Mouse (Mus musculus): ENCODE measurements around the gene Tnfrsf9. TPM values are rescaled to one million over a fixed set of nuclear protein-coding genes. Genes with fewer than 3 reads are reported as not detected.

The Tnfrsf9 gene
- total and polyA plus RNA-seq, 2 experiments from 2014 or later = 0.25 TPM; not detected in 1

- Histone ChIP-seq H3K9me3 (ENCODE audit: low read length) (no peaks in the 10 kb centered on the region), H3K9ac (replicated peaks; ENCODE audit: low read length, poor library complexity, severe bottlenecking) (no peak overlapping the region), H3K27ac (ENCODE audit: low read depth, low read length) (no peak overlapping the region), H3K4me3 (ENCODE audit: low read depth, low read length) (no peak overlapping the region), H3K27me3 (ENCODE audit: insufficient read depth, low read length) (no peaks in the 10 kb centered on the region), H3K36me3 (ENCODE audit: insufficient read depth, low read length) (no peaks in the 10 kb centered on the region), H3K4me1 (ENCODE audit: insufficient read depth, low read length) (no peaks in the 10 kb centered on the region), H3K4me2 (ENCODE audit: low read depth, low read length, poor library complexity, severe bottlenecking) (no peak overlapping the region)
- WGBS = 92% methylated on average over 21 of the region's 21 CpGs
- no peak for ATAC-seq (ENCODE audit: low FRiP score)
- no peak for DNase-seq (ENCODE audit: low spot score)
- TF ChIP-seq CTCF (IDR thresholded peaks at IDR 0.05) = no peak; the same call in 1 of the 2 replicates
Observed at GRCm38 (mm10) chr4:150978156-150978910, 64.0 kb downstream of the Tnfrsf9 start.

- no peaks in the 10 kb centered on the region for H3K27me3 ChIP-seq (ENCODE audit: insufficient read depth, low read length)
- no peak overlapping the region for H3K9ac ChIP-seq (replicated peaks; ENCODE audit: low read length, poor library complexity, severe bottlenecking)
- H3K9me3 ChIP-seq (ENCODE audit: low read length) = no peaks in the 10 kb centered on the region
- no peaks in the 10 kb centered on the region for H3K36me3 ChIP-seq (ENCODE audit: insufficient read depth, low read length)
- H3K27ac ChIP-seq (ENCODE audit: low read depth, low read length) = no peak overlapping the region
- no peak for TF ChIP-seq CTCF (IDR thresholded peaks at IDR 0.05)
- DNase-seq (ENCODE audit: low spot score) (no peak), ATAC-seq (ENCODE audit: low FRiP score) (no peak)
- no peak overlapping the region for H3K4me2 ChIP-seq (ENCODE audit: low read depth, low read length, poor library complexity, severe bottlenecking)
- whole genome bisulfite sequencing = 81% methylated on average over 9 of the region's 9 CpGs
- H3K4me1 ChIP-seq (ENCODE audit: insufficient read depth, low read length) = no peaks in the 10 kb centered on the region
- H3K4me3 ChIP-seq (ENCODE audit: low read depth, low read length) = no peak overlapping the region
Observed at GRCm38 (mm10) chr4:150979455-150979854, 65.1 kb downstream of the Tnfrsf9 start.

GRCm38 (mm10) chr4:150980153-150980552 is 65.8 kb downstream of the Tnfrsf9 start:
- WGBS = 89% methylated on average over 5 of the region's 5 CpGs
- H3K36me3 ChIP-seq (ENCODE audit: insufficient read depth, low read length) = no peaks in the 10 kb centered on the region
- no peak for DNase-seq (ENCODE audit: low spot score)
- no peak overlapping the region for H3K4me3 ChIP-seq (ENCODE audit: low read depth, low read length)
- ATAC-seq (ENCODE audit: low FRiP score) = no peak
- no peaks in the 10 kb centered on the region for H3K9me3 ChIP-seq (ENCODE audit: low read length)
- H3K9ac ChIP-seq (replicated peaks; ENCODE audit: low read length, poor library complexity, severe bottlenecking) = no peak overlapping the region
- no peak overlapping the region for H3K4me2 ChIP-seq (ENCODE audit: low read depth, low read length, poor library complexity, severe bottlenecking)
- H3K4me1 ChIP-seq (ENCODE audit: insufficient read depth, low read length) = no peaks in the 10 kb centered on the region
- no peaks in the 10 kb centered on the region for H3K27me3 ChIP-seq (ENCODE audit: insufficient read depth, low read length)
- H3K27ac ChIP-seq (ENCODE audit: low read depth, low read length) = no peak overlapping the region
- TF ChIP-seq CTCF (IDR thresholded peaks at IDR 0.05) = no peak

GRCm38 (mm10) chr4:150990148-150990547 is 75.8 kb downstream of the Tnfrsf9 start:
- H3K9me3 ChIP-seq (ENCODE audit: low read length) = no peaks in the 10 kb centered on the region
- no peak overlapping the region for H3K4me3 ChIP-seq (ENCODE audit: low read depth, low read length)
- H3K36me3 ChIP-seq (ENCODE audit: insufficient read depth, low read length) = no peaks in the 10 kb centered on the region
- no peak for ATAC-seq (ENCODE audit: low FRiP score)
- H3K27ac ChIP-seq (ENCODE audit: low read depth, low read length) = no peak overlapping the region
- H3K4me2 ChIP-seq (ENCODE audit: low read depth, low read length, poor library complexity, severe bottlenecking) = no peak overlapping the region
- no peak overlapping the region for H3K9ac ChIP-seq (replicated peaks; ENCODE audit: low read length, poor library complexity, severe bottlenecking)
- H3K4me1 ChIP-seq (ENCODE audit: insufficient read depth, low read length) = no peaks in the 10 kb centered on the region
- H3K27me3 ChIP-seq (ENCODE audit: insufficient read depth, low read length) = no peaks in the 10 kb centered on the region
- no peak for DNase-seq (ENCODE audit: low spot score)
- TF ChIP-seq CTCF (IDR thresholded peaks at IDR 0.05) = peak; percentile 51
- 45% methylated on average over 6 of the region's 6 CpGs for WGBS

Other genes with a start within 250 kb of the Tnfrsf9 start
- gene Errfi1, start 60.6 kb upstream of the Tnfrsf9 start, total RNA-seq (2014; rRNA removed) = 33.0 and 33.9 TPM in 2 replicates
- gene Errfi1, start 60.6 kb upstream of the Tnfrsf9 start, polyA plus RNA-seq (2015; fragmentation: Nextera tagmentation; extraction: Ambion mirVana) = 20.3 and 21.0 TPM in 2 replicates
- gene Park7, start 125 bp upstream of the Tnfrsf9 start, total RNA-seq (2014; rRNA removed) = 167 and 180 TPM in 2 replicates
- gene Park7, start 125 bp upstream of the Tnfrsf9 start, polyA plus RNA-seq (2015; fragmentation: Nextera tagmentation; extraction: Ambion mirVana) = 427 and 453 TPM in 2 replicates
- not detected in 2 replicates for gene Uts2, start 82.5 kb downstream of the Tnfrsf9 start, total RNA-seq (2014; rRNA removed)
- not detected in 2 replicates for gene Uts2, start 82.5 kb downstream of the Tnfrsf9 start, polyA plus RNA-seq (2015; fragmentation: Nextera tagmentation; extraction: Ambion mirVana)
- 4.3 and 6.5 TPM in 2 replicates for gene Per3, start 130.1 kb downstream of the Tnfrsf9 start, total RNA-seq (2014; rRNA removed)
- gene Per3, start 130.1 kb downstream of the Tnfrsf9 start, polyA plus RNA-seq (2015; fragmentation: Nextera tagmentation; extraction: Ambion mirVana) = 4.0 and 4.5 TPM in 2 replicates
- gene Vamp3, start 143.4 kb downstream of the Tnfrsf9 start, total RNA-seq (2014; rRNA removed) = 34.6 and 43.6 TPM in 2 replicates
- 42.1 and 43.5 TPM in 2 replicates for gene Vamp3, start 143.4 kb downstream of the Tnfrsf9 start, polyA plus RNA-seq (2015; fragmentation: Nextera tagmentation; extraction: Ambion mirVana)
- gene Gm13090, start 175.0 kb downstream of the Tnfrsf9 start, total RNA-seq (2014; rRNA removed) = not detected in 2 replicates
- gene Gm13090, start 175.0 kb downstream of the Tnfrsf9 start, polyA plus RNA-seq (2015; fragmentation: Nextera tagmentation; extraction: Ambion mirVana) = not detected in 2 replicates